Mouse (Mus musculus) CH12.LX (cell line): ENCODE data around the gene Plekhm3. TPM values are rescaled to one million over a fixed set of nuclear protein-coding genes. Genes with fewer than 3 reads are reported as not detected.

Source experiments
- DNase-seq: peaks from one replicate; pipeline ENCODE4 v3.0.0-alpha.2; 2013; ENCODE audit errors: extremely low read depth
- H3K27ac ChIP-seq: 2 replicates; pipeline ENCODE4 v1.5.1; 2012; ENCODE audit warnings: low read depth, mild to moderate bottlenecking, control low read depth, moderate library complexity; ENCODE audit not compliant: insufficient read depth
- H3K27me3 ChIP-seq: replicated peaks from 2 replicates; pipeline ENCODE3; 2012; ENCODE audit warnings: inconsistent platforms
- H3K36me3 ChIP-seq, 2 experiments: replicated peaks in 1 of 2; 2 replicates each; pipeline versions ENCODE3 to v1.6.1; 2012; ENCODE audit warnings: inconsistent platforms in 1 of 2, low read length in 1 of 2, mild to moderate bottlenecking in 1 of 2, mixed read lengths in 1 of 2, moderate library complexity in 1 of 2; ENCODE audit not compliant: control insufficient read depth in 1 of 2, insufficient read depth in 1 of 2
- H3K4me1 ChIP-seq, 2 experiments: 2 replicates each; pipeline ENCODE4 v1.6.1; 2012; ENCODE audit warnings: inconsistent platforms in 1 of 2, moderate library complexity in 1 of 2; ENCODE audit not compliant: insufficient read depth in 2 of 2, control insufficient read depth in 1 of 2
- H3K4me2 ChIP-seq: 2 replicates; pipeline ENCODE4 v1.6.1; 2012; ENCODE audit warnings: low read depth, mild to moderate bottlenecking, control low read depth; ENCODE audit not compliant: poor library complexity, insufficient read depth, severe bottlenecking
- H3K4me3 ChIP-seq, 3 experiments: fragments of 150-350 bp in 1 of 3; sonication (generic) in 1 of 3; replicated peaks in 1 of 3; 2 replicates each; pipeline versions ENCODE3 to v1.5.1; 2011 to 2012; ENCODE audit warnings: low read depth in 2 of 3, low read length in 2 of 3, mild to moderate bottlenecking in 2 of 3, moderate library complexity in 2 of 3, control low read depth in 1 of 3, improper control_type of control experiment in 1 of 3, inconsistent platforms in 1 of 3, mixed read lengths in 1 of 3; ENCODE audit not compliant: poor library complexity in 1 of 3
- H3K79me2 ChIP-seq: replicated peaks from 2 replicates; pipeline ENCODE4 v1.6.1; 2012; ENCODE audit warnings: mild to moderate bottlenecking, moderate library complexity; ENCODE audit not compliant: control insufficient read depth, poor library complexity, insufficient read depth, severe bottlenecking; ENCODE audit errors: extremely low read depth
- H3K9ac ChIP-seq: 2 replicates; pipeline ENCODE4 v1.6.1; 2012; ENCODE audit warnings: low read depth, mild to moderate bottlenecking, control low read depth, moderate library complexity; ENCODE audit not compliant: insufficient read depth
- H3K9me3 ChIP-seq: replicated peaks from 2 replicates; pipeline ENCODE3; 2012; ENCODE audit warnings: low read length, inconsistent platforms, mixed read lengths
- E2F4 ChIP-seq: IDR thresholded peaks from 2 replicates; pipeline ENCODE4 v1.6.1; 2011; ENCODE audit warnings: low read depth, low read length, improper control_type of control experiment; ENCODE audit not compliant: insufficient replicate concordance
- EP300 ChIP-seq: IDR thresholded peaks from 2 replicates; pipeline ENCODE4 v1.6.1; 2011; ENCODE audit warnings: low read length, improper control_type of control experiment
- HCFC1 ChIP-seq: IDR thresholded peaks from 2 replicates; pipeline ENCODE4 v1.6.1; 2012; ENCODE audit warnings: low read depth, mild to moderate bottlenecking, inconsistent platforms, low read length, improper control_type of control experiment
- JUN ChIP-seq: IDR thresholded peaks from 2 replicates; pipeline ENCODE4 v1.6.1; 2011; ENCODE audit warnings: low read depth, mild to moderate bottlenecking, low read length, improper control_type of control experiment, moderate library complexity; ENCODE audit not compliant: insufficient read depth
- MAX ChIP-seq: IDR thresholded peaks from 2 replicates; pipeline ENCODE4 v1.6.1; 2011; ENCODE audit warnings: low read length, improper control_type of control experiment
- MAZ ChIP-seq: IDR thresholded peaks from 2 replicates; pipeline ENCODE4 v1.6.1; 2012; ENCODE audit warnings: low read depth, mild to moderate bottlenecking, inconsistent platforms, low read length, improper control_type of control experiment, moderate library complexity
- MEF2A ChIP-seq: IDR thresholded peaks from 2 replicates; pipeline ENCODE4 v1.6.1; 2014; ENCODE audit warnings: low read depth, mild to moderate bottlenecking, inconsistent platforms, low read length, improper control_type of control experiment, borderline replicate concordance
- MXI1 ChIP-seq: IDR thresholded peaks from 2 replicates; pipeline ENCODE4 v1.6.1; 2011; ENCODE audit warnings: mild to moderate bottlenecking, low read depth, low read length, improper control_type of control experiment
- NELFE ChIP-seq: IDR thresholded peaks from 2 replicates; pipeline ENCODE4 v1.6.1; 2011; ENCODE audit warnings: low read depth, low read length, improper control_type of control experiment
- NRF1 ChIP-seq: IDR thresholded peaks from 2 replicates; pipeline ENCODE4 v1.6.1; 2014; ENCODE audit warnings: low read depth, mild to moderate bottlenecking, inconsistent platforms, low read length, improper control_type of control experiment, moderate library complexity
- PAX5 ChIP-seq: IDR thresholded peaks from 2 replicates; pipeline ENCODE4 v1.6.1; 2012; ENCODE audit warnings: low read length, inconsistent platforms, mixed read lengths
- POLR2A ChIP-seq: IDR thresholded peaks from 2 replicates; pipeline ENCODE4 v1.6.1; 2011; ENCODE audit warnings: low read depth, mild to moderate bottlenecking, improper control_type of control experiment, low read length
- POLR2AphosphoS2 ChIP-seq: IDR thresholded peaks from 2 replicates; pipeline ENCODE4 v1.6.1; 2011; ENCODE audit warnings: low read depth, low read length, improper control_type of control experiment
- RCOR1 ChIP-seq: conservative IDR thresholded peaks from 2 replicates; pipeline ENCODE4 v1.6.1; 2012; ENCODE audit warnings: low read depth, mild to moderate bottlenecking, inconsistent platforms, low read length, improper control_type of control experiment
- SIN3A ChIP-seq: IDR thresholded peaks from 2 replicates; pipeline ENCODE4 v1.6.1; 2012; ENCODE audit warnings: low read length, improper control_type of control experiment, inconsistent platforms
- SMC3 ChIP-seq: IDR thresholded peaks from 2 replicates; pipeline ENCODE4 v1.6.1; 2011; ENCODE audit warnings: low read depth, low read length, improper control_type of control experiment
- TCF12 ChIP-seq: IDR thresholded peaks from 2 replicates; pipeline ENCODE4 v1.6.1; 2014; ENCODE audit warnings: low read depth, mild to moderate bottlenecking, inconsistent platforms, low read length, improper control_type of control experiment
- USF1 ChIP-seq: IDR thresholded peaks from 2 replicates; pipeline ENCODE4 v1.6.1; 2014; ENCODE audit warnings: low read depth, mild to moderate bottlenecking, inconsistent platforms, low read length, improper control_type of control experiment
- USF2 ChIP-seq: conservative IDR thresholded peaks from 2 replicates; pipeline ENCODE4 v1.6.1; 2011; ENCODE audit warnings: low read depth, low read length, improper control_type of control experiment
- ZKSCAN1 ChIP-seq: IDR thresholded peaks from 2 replicates; pipeline ENCODE4 v1.6.1; 2012; ENCODE audit warnings: low read depth, inconsistent platforms, low read length, improper control_type of control experiment, borderline replicate concordance
- ZMIZ1 ChIP-seq: IDR thresholded peaks from 2 replicates; pipeline ENCODE4 v1.6.1; 2012; ENCODE audit warnings: low read depth, mild to moderate bottlenecking, inconsistent platforms, low read length, improper control_type of control experiment
- dilution Hi-C: fragments of 300-500 bp; cut with MboI; formaldehyde crosslinking; loops from 2 replicates; pipeline ENCODE4 v1.14.3; 2020; ENCODE audit warnings: low sequenced_read_pairs; ENCODE audit not compliant: extremely low pct_unique_long_range_greater_than_20kb, extremely low pct_ligation_motif_present
- in situ Hi-C: fragments of 300-500 bp; cut with MboI; formaldehyde crosslinking; loops from 3 replicates; pipeline ENCODE4 v1.14.3; 2019; ENCODE audit warnings: low sequenced_read_pairs, low pct_ligation_motif_present, low pct_unique_long_range_greater_than_20kb, mixed read lengths
- polyA plus RNA-seq: library from polyadenylated mRNA; unstranded; fragments of >175 nt; gene quantifications from 2 replicates; pipeline ENCODE4 v1.2.1, GENCODE M21; 2012; ENCODE audit warnings: low read depth; ENCODE audit not compliant: insufficient read length
- total RNA-seq, 2 experiments: library from RNA; depleted of rRNA; stranded (reverse); fragments of 300-350 nt in 1 of 2; fragments of >200 nt in 1 of 2; gene quantifications; 2 replicates each; pipeline ENCODE4 v1.2.3; 2012 to 2014

The Plekhm3 gene
- total and polyA plus RNA-seq, 3 experiments: 9.9 to 14.1 (median 13.0) TPM

DNA sequence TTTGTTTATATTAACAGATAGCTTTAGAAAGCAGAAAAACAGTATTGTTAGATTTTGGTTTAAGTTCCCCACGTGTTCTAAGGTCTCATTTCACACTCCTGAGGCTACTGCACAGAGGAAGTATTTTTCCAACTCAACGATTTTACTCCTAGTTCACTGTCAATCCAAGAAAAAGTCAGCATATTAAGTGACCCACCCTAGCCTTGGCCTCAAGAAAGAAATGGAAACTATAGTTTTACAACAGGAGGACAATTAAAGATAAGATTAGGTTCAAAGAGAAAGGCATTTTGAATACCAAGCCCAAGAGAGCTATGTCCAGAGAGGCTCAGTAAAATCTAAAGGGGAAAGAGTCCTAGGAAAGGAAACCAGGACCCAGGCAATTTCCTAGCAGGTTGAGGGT is 125.1 kb downstream of the Plekhm3 start:
- DNase-seq: no peak
- no peak overlapping the region for H3K9ac ChIP-seq
- dilution Hi-C loops: no loop called here
- H3K4me1 ChIP-seq: peaks cover 0 to 9% of the 10 kb centered on the region in 2 experiments; a peak in 2 of 4 replicates
- H3K79me2 ChIP-seq: no peaks in the 10 kb centered on the region
- H3K27me3 ChIP-seq: no peaks in the 10 kb centered on the region
- no peak overlapping the region for H3K4me2 ChIP-seq
- peaks cover 0 to 46% of the 10 kb centered on the region in 2 experiments for H3K36me3 ChIP-seq
- in situ Hi-C loops: no loop called here
- H3K27ac ChIP-seq: no peak overlapping the region
- TF ChIP-seq JUN: no peak
- no peak for TF ChIP-seq EP300
- TF ChIP-seq RCOR1: no peak
- no peak for TF ChIP-seq ZMIZ1
- TF ChIP-seq PAX5: no peak
- TF ChIP-seq POLR2AphosphoS2: no peak
- no peak for TF ChIP-seq HCFC1
- TF ChIP-seq MAX: no peak
- no peak for TF ChIP-seq NRF1
- no peak for TF ChIP-seq SIN3A
- TF ChIP-seq MEF2A: no peak
- TF ChIP-seq MXI1: no peak
- TF ChIP-seq POLR2A: no peak
- TF ChIP-seq E2F4: no peak
- TF ChIP-seq NELFE: no peak
- no peak for TF ChIP-seq ZKSCAN1
- H3K9me3 ChIP-seq: no peaks in the 10 kb centered on the region
- no peak overlapping the region for H3K4me3 ChIP-seq

- no peak overlapping the region for H3K27ac ChIP-seq
- H3K36me3 ChIP-seq: peaks cover 3 to 59% of the 10 kb centered on the region in 2 experiments
- H3K79me2 ChIP-seq: no peaks in the 10 kb centered on the region
- TF ChIP-seq MAX: no peak
- TF ChIP-seq USF2: no peak
- no peak for TF ChIP-seq TCF12
- TF ChIP-seq POLR2AphosphoS2: no peak
- no peak for TF ChIP-seq MAZ
- TF ChIP-seq NELFE: no peak
- no peak for TF ChIP-seq MEF2A
- no peak for TF ChIP-seq SMC3
- TF ChIP-seq MXI1: no peak
- no peak for TF ChIP-seq USF1
- TF ChIP-seq, all 38 proteins: peak for 0
- Histone ChIP-seq H3K9ac (no peak overlapping the region), H3K4me3 (no peak overlapping the region), H3K4me2 (no peak overlapping the region), H3K27me3 (no peaks in the 10 kb centered on the region), H3K9me3 (no peaks in the 10 kb centered on the region), H3K4me1 (peaks cover 0 to 13% of the 10 kb centered on the region in 2 experiments; a peak in 2 of 4 replicates)
- dilution Hi-C loops (no loop called here), in situ Hi-C loops (no loop called here)
- DNase-seq: no peak
Measured at GRCm38 (mm10) chr1:64827434-64827833, 129.2 kb downstream of the Plekhm3 start.
